Mouse (Mus musculus) liver (tissue): ENCODE results near the gene Itm2c.

Source experiments
- DNase-seq: peaks from one replicate; pipeline ENCODE4 v3.0.0-alpha.2; 2020; ENCODE audit warnings: mixed read lengths

The Itm2c gene

DNA sequence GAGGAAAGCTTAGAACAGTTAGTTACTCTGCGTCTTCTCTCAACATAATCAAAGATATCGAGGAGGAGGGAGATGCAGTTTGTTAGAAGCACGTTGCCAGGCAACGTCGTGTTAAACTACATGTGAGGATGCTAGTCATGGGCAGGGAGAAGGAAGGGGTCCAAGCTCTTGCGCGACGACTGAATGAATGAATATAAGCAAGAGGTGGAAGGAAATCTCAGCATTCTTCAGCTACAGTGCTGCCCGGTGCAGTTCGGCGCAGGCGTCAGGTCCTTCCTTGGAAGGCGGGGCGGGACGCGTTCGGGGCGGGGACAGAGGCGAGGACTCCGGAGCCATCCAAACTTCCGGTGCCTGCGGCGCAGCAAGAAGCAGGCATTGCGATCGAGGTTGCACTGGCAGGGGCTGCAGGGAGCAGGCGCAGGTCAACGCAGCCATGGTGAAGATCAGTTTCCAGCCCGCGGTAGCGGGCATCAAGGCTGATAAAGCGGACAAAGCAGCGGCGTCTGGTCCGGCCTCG is at the start of gene Itm2c:
Gene Itm2c, plus strand, starts transcription at position 51 of the 517 bp plus-strand sequence.
- peak; percentile 84 for DNase-seq

GRCm38 (mm10) chr1:85844981-85845380 is 49.1 kb upstream of the Itm2c start:
- no peak for DNase-seq

GRCm38 (mm10) chr1:85845476-85845875 is 48.6 kb upstream of the Itm2c start:
- no peak for DNase-seq

DNA sequence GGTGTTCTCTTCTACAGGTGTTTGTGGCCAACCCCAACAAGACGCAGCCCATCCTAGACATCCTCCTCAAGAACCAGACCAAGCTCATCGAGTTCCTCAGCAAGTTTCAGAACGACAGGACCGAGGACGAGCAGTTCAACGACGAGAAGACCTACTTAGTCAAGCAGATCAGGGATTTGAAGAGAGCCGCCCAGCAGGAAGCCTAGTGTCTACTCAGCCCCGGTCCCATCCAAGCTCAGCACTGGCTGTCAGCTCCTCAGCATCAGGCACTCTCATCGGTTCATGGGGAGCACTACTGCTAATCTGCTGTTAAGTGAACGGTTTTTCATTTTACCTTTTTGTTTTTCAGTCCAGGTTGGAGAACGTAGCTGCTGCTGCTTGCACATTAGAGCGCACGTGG is 45.1 kb upstream of the Itm2c start:
- DNase-seq: no peak

- DNase-seq: no peak
Observed at GRCm38 (mm10) chr1:85850851-85851250, 43.2 kb upstream of the Itm2c start.

DNA sequence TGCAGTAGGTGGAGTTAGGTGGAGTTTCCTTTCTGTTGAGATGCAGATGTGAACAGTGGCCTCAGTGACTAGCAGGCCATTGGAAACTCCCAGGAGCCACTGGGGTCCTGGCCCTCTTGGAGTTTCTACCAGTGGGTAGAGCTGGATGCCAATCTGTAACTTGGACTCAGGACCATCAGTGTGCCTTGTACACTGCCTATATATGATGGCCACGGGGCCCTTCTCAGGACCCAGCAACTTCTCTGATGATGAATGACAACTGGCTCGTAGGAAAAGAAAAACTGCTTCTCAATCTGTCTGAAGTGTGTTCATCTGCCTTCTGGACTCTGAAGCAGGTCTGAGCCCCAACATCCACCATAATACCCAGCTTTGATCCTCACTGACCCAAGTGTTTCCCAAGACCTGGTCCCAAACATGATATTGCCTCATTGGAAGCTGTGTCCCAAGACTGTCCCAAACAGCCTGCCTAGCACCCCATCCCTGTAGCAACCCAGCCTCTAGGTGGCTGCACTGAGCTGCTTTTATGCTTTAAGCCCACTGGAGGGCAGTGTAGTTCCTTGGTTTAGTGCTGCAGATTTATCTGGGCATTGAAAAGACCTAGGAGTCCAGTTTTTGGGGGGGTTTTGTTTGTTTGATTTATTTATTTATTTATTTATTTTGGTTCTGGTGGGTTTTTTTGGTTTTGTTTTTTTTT is 40.9 kb upstream of the Itm2c start:
- peak; percentile 62 for DNase-seq

GRCm38 (mm10) chr1:85853865-85854264 is 40.2 kb upstream of the Itm2c start:
- DNase-seq: no peak

DNA sequence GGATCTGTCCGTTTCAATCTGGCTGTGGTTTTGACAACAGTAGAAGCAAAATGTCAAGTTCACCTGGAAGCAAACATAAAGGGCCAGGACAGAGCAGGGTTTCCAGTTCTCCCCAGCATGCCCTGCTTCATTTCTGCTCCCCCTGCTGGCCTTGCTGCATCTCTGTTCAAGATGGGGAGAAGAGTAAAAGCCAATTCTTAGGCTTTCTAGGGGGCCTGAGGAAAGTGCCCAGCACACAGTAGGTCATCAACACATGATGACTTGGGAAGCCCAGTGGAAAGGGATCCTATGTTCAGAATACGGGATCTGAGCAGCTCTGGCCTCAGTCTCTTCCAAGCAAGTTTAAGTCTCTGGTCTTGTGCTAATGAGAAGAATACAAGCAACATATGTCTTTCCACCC is 39.6 kb upstream of the Itm2c start:
- DNase-seq: no peak

DNA sequence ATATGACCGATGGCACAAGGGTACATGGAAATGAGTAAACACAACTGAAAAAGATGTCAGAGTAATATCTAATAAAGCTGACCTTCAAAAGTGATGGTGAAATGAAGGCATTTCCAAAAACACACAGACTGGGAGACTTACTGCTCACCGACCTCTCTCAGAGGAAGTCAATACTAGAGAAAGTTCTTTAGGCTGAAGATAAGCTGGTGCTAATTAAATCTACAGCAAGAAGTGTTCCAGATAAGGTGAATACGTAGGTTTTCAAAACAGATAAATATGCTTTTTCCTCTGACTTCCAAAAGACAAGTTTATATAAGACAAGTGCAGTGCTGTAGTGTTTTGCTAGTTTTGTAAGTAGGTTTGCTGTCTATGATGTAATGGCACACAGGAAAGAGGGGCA is 37.8 kb upstream of the Itm2c start:
- DNase-seq: no peak

DNA sequence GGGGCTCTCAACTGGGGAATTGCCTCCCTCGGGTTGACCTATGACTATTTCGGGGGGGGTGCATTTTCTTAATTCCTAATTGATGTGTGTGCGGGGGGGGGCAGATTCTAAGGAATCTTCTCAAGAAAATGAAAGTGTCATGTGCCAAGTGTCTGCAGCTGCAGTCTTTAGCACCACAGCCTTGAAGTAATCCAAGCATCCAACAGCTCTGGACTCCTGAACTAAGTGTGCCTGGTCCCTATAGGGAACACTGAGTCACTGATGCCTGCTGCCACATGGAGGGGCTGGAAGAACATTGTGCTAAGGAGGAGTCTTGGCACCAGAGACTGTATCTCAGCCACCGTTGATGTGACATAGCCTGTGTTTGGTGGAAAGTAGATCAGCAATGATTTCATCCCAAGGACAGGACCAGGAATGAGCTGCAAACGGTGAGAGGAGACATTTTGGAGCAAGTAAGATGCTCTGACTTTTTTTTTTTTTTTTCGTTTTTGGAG is 36.8 kb upstream of the Itm2c start:
- DNase-seq: no peak

DNA sequence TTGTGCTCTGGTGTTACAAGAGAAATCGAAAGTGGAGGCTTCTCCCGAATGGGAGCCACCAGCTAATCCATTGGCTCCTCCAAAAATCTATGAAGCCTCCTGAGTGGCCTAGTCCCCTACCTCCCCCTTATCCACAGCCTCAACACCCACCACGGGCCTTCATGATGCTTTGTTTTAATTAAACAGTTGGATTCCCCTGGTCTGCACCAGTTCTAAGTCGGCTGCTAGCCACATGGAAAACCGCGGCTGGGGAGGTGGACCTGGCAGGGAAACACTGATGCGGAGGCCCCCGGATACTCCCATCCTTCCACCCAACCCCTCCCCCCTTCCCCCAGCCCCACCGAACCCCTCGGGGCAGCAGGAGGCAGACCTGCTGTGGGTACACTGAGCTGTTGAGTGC is 29.7 kb upstream of the Itm2c start:
- DNase-seq: no peak

DNA sequence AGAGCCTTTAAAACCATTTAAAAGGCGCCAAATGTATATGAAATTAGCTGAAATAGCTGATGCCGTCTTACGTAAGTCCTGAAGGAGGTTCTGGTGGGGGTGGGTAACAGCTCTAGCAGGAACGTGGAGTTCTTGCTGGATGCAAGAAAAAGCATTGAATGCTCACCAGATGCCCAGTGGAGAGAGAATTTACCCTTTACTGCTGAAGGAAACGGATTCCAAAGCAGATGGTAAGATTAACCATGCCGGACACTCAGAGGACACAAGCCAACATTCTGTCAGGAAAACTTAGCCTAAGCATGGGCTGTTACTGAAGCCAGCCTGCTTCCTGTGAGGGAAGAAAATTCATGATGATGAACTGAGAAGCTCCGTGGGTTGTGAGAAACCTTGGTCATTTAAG is 24.1 kb upstream of the Itm2c start:
- no peak for DNase-seq

DNA sequence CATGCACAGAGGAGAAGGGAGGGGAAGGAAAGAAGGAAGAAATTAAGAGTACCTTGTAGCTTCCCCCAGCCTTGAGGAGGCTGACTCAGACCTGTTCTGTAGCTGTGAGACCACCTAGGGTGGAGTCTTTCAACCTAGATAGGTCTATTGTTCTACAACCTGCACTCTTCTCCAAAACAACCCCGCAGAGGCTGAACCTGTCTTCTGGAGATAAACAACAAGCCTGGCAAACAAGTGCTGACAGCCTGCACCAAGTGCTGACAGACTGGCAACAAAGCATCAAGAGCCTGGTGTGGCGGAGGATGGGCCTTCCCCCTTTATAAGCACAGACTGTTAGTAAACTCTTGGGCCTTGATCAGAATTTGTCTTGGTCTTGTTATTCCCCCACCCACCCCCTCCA is 23.5 kb upstream of the Itm2c start:
- DNase-seq: no peak

DNA sequence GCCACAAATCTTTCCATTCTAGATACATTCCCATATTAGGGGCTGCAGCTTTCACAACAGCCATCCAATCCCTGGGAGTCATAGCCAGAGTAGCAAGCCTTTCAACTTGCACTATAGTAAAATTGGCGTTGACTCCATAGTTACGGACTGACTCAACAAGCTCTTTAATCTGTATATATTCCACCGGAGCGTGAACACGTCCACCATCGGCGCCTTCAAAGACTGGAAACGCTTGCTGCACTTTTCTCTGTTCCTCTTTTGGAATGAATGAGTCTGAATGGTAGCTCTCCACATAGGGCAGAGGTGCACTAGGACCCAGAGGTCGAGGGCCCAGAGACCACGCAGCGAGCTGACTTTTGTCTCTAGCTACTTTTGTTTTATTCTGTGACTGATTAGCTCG is 12.1 kb upstream of the Itm2c start:
- DNase-seq: no peak

GRCm38 (mm10) chr1:85887221-85887620 is 6.9 kb upstream of the Itm2c start:
- DNase-seq: no peak

DNA sequence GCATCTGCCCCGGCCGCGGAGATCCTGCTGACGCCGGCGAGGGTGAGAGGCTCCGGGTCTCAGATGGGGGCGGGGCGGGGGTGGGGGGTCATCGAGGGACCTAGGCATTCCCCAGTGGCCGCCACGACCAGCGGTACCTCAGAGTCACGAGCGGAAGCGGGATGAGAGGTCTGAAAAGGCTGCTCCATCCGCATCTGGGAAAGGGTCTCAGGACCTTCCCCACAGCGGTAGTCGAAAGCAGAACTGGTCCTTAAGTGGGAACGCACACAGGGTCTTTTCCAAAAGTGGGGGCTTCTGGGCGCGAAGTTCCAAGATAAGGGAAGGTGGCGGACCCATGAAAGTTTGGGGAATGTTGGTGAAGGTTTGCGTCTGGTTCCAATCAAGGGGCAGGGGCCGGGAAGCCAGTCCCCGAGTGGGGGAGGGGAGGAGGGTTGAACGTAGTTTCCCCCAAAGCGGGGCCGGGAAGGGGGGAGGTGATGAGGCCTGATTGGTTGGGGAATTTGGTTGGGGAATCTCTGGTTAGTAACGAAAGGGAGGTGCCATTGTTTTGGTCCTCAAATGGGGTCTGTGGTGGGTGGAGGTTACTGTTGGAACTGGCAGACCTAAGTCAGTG is 773 bp downstream of the Itm2c start:
- DNase-seq: peak; percentile 42

GRCm38 (mm10) chr1:85895391-85895837 is 1.3 kb downstream of the Itm2c start:
- DNase-seq: peak; percentile 61

GRCm38 (mm10) chr1:85896110-85896509 is 2.0 kb downstream of the Itm2c start:
- no peak for DNase-seq

GRCm38 (mm10) chr1:85896781-85897700 is 3.0 kb downstream of the Itm2c start:
- peak; percentile 16 for DNase-seq

DNA sequence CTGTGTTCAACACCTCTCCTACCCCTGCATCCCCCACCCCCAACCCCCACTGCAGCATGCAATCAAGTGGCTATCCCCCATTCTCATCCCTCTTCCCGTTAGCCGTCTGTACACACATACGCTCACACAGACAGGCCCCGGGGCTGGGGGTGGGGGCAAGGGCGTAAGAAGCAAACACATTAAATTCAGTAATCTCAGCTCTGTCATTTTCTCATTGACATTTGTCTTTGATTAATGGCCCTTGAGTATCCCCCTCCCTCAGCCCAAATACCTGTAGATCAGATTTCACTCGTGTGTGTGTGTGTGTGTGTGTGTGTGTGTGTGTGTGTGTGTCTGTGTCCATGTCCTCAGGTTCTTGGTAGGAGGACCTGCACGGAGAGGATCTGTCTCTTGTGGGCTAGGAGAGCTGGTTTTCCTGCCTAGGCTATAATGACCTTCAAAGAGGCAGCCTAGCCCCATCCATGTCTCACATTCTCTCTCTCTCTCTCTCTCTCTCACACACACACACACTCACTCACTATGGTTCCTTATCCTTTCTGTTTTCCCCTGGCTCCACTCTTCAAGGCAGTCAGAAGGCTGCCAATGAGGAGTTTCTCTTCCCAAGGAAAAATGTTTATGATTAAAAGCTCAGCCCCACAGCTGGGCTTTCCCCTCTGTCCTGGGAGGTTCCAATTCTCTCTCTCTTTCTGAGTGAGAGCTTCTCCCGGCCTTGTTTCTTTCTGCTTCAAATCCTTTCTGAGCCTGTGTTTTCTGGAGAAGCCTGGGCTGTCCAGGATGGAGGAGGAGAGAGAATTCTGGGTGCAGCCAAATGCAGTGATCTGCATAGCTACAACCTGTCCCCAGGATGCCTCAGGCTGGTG is 4.0 kb downstream of the Itm2c start:
- DNase-seq: no peak

DNA sequence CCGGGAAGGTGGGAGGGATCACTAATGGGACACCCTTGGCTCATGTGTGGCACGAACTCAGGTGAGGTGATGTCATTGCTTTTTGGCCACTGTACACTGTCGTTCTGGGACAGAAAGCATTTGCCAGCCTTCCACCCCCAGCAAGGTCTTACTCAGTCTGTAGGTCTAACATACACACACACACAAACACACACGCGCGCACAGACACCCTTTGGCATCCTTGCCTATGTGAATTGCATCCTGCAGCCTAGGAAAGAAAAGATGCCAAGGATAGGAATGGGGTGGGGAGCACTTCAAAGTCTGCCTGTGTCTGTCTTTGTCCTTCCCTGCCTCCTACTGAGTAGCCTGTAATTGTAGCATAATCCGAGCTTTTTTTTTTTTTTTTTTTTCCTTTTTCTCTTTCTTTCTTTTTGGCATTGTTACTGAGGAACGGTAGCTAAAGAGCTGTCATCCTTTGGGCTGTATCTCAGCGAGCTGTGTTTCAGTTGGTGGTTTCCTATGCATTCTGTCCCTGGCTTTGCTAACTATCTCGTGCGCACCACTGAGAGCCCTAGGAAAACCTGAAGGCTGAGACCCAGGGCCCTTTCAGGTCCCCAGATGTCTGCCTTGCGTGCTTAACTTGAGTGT is 4.8 kb downstream of the Itm2c start:
- DNase-seq: no peak

GRCm38 (mm10) chr1:85899388-85899761 is 5.3 kb downstream of the Itm2c start:
- no peak for DNase-seq
